Mouse (Mus musculus) heart, adult 2 months (tissue): ENCODE measurements around the gene Slc45a1.

Experiments
- CTCF ChIP-seq: fragments of 200-600 bp; IDR thresholded peaks from 2 replicates; pipeline ENCODE4 v1.8.1; 2022; ENCODE audit warnings: antibody characterized with exemption, mild to moderate bottlenecking, moderate library complexity
- POLR2A ChIP-seq: fragments of 200-500 bp; IDR thresholded peaks from 2 replicates; pipeline ENCODE4 v1.6.1; 2011; ENCODE audit warnings: mild to moderate bottlenecking, low read depth, low read length, control low read depth; ENCODE audit not compliant: insufficient read depth

GRCm38 (mm10) chr4:150644299-150644698 lies 7.7 kb downstream of the Slc45a1 start:
- no peak for TF ChIP-seq CTCF
- no peak for TF ChIP-seq POLR2A
